Mouse (Mus musculus) neural tube, embryonic 11.5 days (tissue): ENCODE data around the gene Atp6v0a4. TPM values are rescaled to one million over a fixed set of nuclear protein-coding genes. Genes with fewer than 3 reads are reported as not detected.
A peak's percentile ranks its signal among the peaks of the same experiment; 100 is the strongest.

ENCODE experiments used
- ATAC-seq: fragments of 200-750 bp; cut with Nextera tagmentation; 2 replicates; pipeline ENCODE4 v1.8.0; 2017; ENCODE audit warnings: moderate number of reproducible peaks, mild to moderate bottlenecking, moderate TSS enrichment, moderate library complexity; ENCODE audit not compliant: insufficient read depth, low FRiP score, low TSS enrichment
- DNase-seq: peaks from one replicate; pipeline ENCODE4 v3.0.0-alpha.2; 2015; ENCODE audit warnings: low spot score
- H3K27ac ChIP-seq: fragments of 300-500 bp; sonication (generic); 2 replicates; pipeline ENCODE4 v1.5.1; 2014; ENCODE audit warnings: low read depth, mild to moderate bottlenecking, low read length
- H3K27me3 ChIP-seq: fragments of 300-500 bp; sonication (generic); 2 replicates; pipeline ENCODE4 v1.6.1; 2014; ENCODE audit warnings: mild to moderate bottlenecking, low read length, mixed read lengths; ENCODE audit not compliant: control insufficient read depth, insufficient read depth
- H3K36me3 ChIP-seq: fragments of 300-500 bp; sonication (generic); 2 replicates; pipeline ENCODE4 v1.6.1; 2014; ENCODE audit warnings: mild to moderate bottlenecking, low read length, moderate library complexity, mixed read lengths; ENCODE audit not compliant: control insufficient read depth, insufficient read depth
- H3K4me1 ChIP-seq: fragments of 300-500 bp; sonication (generic); 2 replicates; pipeline ENCODE4 v1.6.1; 2014; ENCODE audit warnings: low read length, mixed read lengths; ENCODE audit not compliant: control insufficient read depth, insufficient read depth
- H3K4me2 ChIP-seq: fragments of 300-500 bp; sonication (generic); 2 replicates; pipeline ENCODE4 v1.6.1; 2014; ENCODE audit warnings: low read depth, mild to moderate bottlenecking, moderate library complexity
- H3K4me3 ChIP-seq: fragments of 300-500 bp; sonication (generic); 2 replicates; pipeline ENCODE4 v1.5.1; 2014; ENCODE audit warnings: low read depth, low read length
- H3K9ac ChIP-seq: fragments of 300-500 bp; sonication (generic); 2 replicates; pipeline ENCODE4 v1.6.1; 2014; ENCODE audit warnings: mild to moderate bottlenecking, low read length
- H3K9me3 ChIP-seq: fragments of 300-500 bp; sonication (generic); 2 replicates; pipeline ENCODE4 v1.6.1; 2016; ENCODE audit warnings: low read length; ENCODE audit not compliant: control insufficient read depth
- WGBS: fragments of 180-500 bp; shearing (Covaris S2); extraction: QIAGEN DNeasy Blood & Tissue Kit; methylation state at CpG from one replicate; pipeline ENCODE4 v1.1.7; 2014; 5-methylcytosine and 5-hydroxymethylcytosine counted together
- polyA plus RNA-seq: library from polyadenylated mRNA; unstranded; fragments of >200 nt; fragmentation: Nextera tagmentation; extraction: Ambion mirVana; gene quantifications from 2 replicates; pipeline ENCODE4 v1.2.1, GENCODE M21; 2014

Gene Atp6v0a4
- polyA plus RNA-seq, 1 experiment from 2014 or later = not detected

GRCm38 (mm10) chr6:38073592-38073991 is 50.8 kb downstream of the Atp6v0a4 start:
- WGBS = 87% methylated on average over 3 of the region's 3 CpGs
- H3K4me3 ChIP-seq = no peak overlapping the region
- H3K4me2 ChIP-seq = no peak overlapping the region
- DNase-seq (no peak), ATAC-seq (no peak)
- no peak overlapping the region for H3K27ac ChIP-seq
- H3K9ac ChIP-seq = no peak overlapping the region
- H3K36me3 ChIP-seq = no peaks in the 10 kb centered on the region
- H3K9me3 ChIP-seq = no peaks in the 10 kb centered on the region
- no peaks in the 10 kb centered on the region for H3K4me1 ChIP-seq
- no peaks in the 10 kb centered on the region for H3K27me3 ChIP-seq

GRCm38 (mm10) chr6:38072137-38072796 is 52.1 kb downstream of the Atp6v0a4 start:
- Histone ChIP-seq H3K27ac (no peak overlapping the region), H3K9ac (no peak overlapping the region), H3K4me3 (no peak overlapping the region), H3K9me3 (no peaks in the 10 kb centered on the region), H3K4me2 (no peak overlapping the region), H3K36me3 (no peaks in the 10 kb centered on the region), H3K4me1 (no peaks in the 10 kb centered on the region), H3K27me3 (no peaks in the 10 kb centered on the region)
- 78% methylated on average over 5 of the region's 5 CpGs for WGBS
- ATAC-seq = no peak
- no peak for DNase-seq

- no peaks in the 10 kb centered on the region for H3K4me1 ChIP-seq
- 94% methylated on average over 4 of the region's 4 CpGs for WGBS
- H3K27me3 ChIP-seq = no peaks in the 10 kb centered on the region
- H3K36me3 ChIP-seq = no peaks in the 10 kb centered on the region
- H3K9ac ChIP-seq = no peak overlapping the region
- H3K27ac ChIP-seq = no peak overlapping the region
- H3K9me3 ChIP-seq = no peaks in the 10 kb centered on the region
- H3K4me2 ChIP-seq = no peak overlapping the region
- no peak overlapping the region for H3K4me3 ChIP-seq
- no peak for DNase-seq
- no peak for ATAC-seq
Measured at GRCm38 (mm10) chr6:38071256-38071655, 53.1 kb downstream of the Atp6v0a4 start.

- Histone ChIP-seq H3K36me3 (no peaks in the 10 kb centered on the region), H3K27ac (no peak overlapping the region), H3K4me1 (no peaks in the 10 kb centered on the region), H3K4me2 (no peak overlapping the region), H3K27me3 (no peaks in the 10 kb centered on the region), H3K9me3 (no peaks in the 10 kb centered on the region), H3K9ac (no peak overlapping the region), H3K4me3 (no peak overlapping the region)
- ATAC-seq = 0 out of 2 replicates have a peak, but pooled peaks have one; percentile 65
- WGBS = 5% methylated on average over 5 of the region's 5 CpGs
- peak; percentile 73 for DNase-seq
Measured at GRCm38 (mm10) chr6:38066215-38066614, 58.2 kb downstream of the Atp6v0a4 start.

GRCm38 (mm10) chr6:38065501-38066122 is 58.8 kb downstream of the Atp6v0a4 start:
- Histone ChIP-seq H3K27ac (no peak overlapping the region), H3K27me3 (no peaks in the 10 kb centered on the region), H3K9ac (no peak overlapping the region), H3K4me3 (no peak overlapping the region), H3K36me3 (no peaks in the 10 kb centered on the region), H3K4me1 (no peaks in the 10 kb centered on the region), H3K4me2 (no peak overlapping the region), H3K9me3 (no peaks in the 10 kb centered on the region)
- ATAC-seq (no peak), DNase-seq (no peak)
- WGBS = 84% methylated on average over 11 of the region's 11 CpGs

- Histone ChIP-seq H3K27me3 (no peaks in the 10 kb centered on the region), H3K4me2 (no peak overlapping the region), H3K4me3 (no peak overlapping the region), H3K4me1 (no peaks in the 10 kb centered on the region), H3K9me3 (no peaks in the 10 kb centered on the region), H3K9ac (no peak overlapping the region), H3K27ac (no peak overlapping the region), H3K36me3 (no peaks in the 10 kb centered on the region)
- ATAC-seq (no peak), DNase-seq (no peak)
- 79% methylated on average over 3 of the region's 3 CpGs for WGBS
Measured at GRCm38 (mm10) chr6:38065122-38065500, 59.3 kb downstream of the Atp6v0a4 start.

GRCm38 (mm10) chr6:38064621-38065020 is 59.8 kb downstream of the Atp6v0a4 start:
- Histone ChIP-seq H3K36me3 (no peaks in the 10 kb centered on the region), H3K27ac (no peak overlapping the region), H3K9me3 (no peaks in the 10 kb centered on the region), H3K27me3 (no peaks in the 10 kb centered on the region), H3K4me3 (no peak overlapping the region), H3K9ac (no peak overlapping the region), H3K4me2 (no peak overlapping the region), H3K4me1 (no peaks in the 10 kb centered on the region)
- ATAC-seq (no peak), DNase-seq (no peak)
- WGBS = 77% methylated on average over 2 of the region's 2 CpGs

GRCm38 (mm10) chr6:38058805-38059204 is 65.6 kb downstream of the Atp6v0a4 start:
- H3K4me3 ChIP-seq = no peak overlapping the region
- H3K9ac ChIP-seq = no peak overlapping the region
- H3K36me3 ChIP-seq = no peaks in the 10 kb centered on the region
- no peak for ATAC-seq
- no peaks in the 10 kb centered on the region for H3K9me3 ChIP-seq
- no peak for DNase-seq
- WGBS = 68% methylated on average over 5 of the region's 5 CpGs
- H3K4me2 ChIP-seq = no peak overlapping the region
- no peaks in the 10 kb centered on the region for H3K4me1 ChIP-seq
- no peaks in the 10 kb centered on the region for H3K27me3 ChIP-seq
- H3K27ac ChIP-seq = no peak overlapping the region
